Mouse (Mus musculus) common myeloid progenitor, adult 5-6 weeks (primary cell): ENCODE measurements at regions not wholly inside any gene's neighbourhood (a gene's known extent, or its start where the extent isn't known, plus 50 kb on each side); places are given as distances from the start of the nearest gene placed in this dataset.
A peak's percentile ranks its signal among the peaks of the same experiment; 100 is the strongest.

Experiments used
- ATAC-seq: replicated peaks from 2 replicates; pipeline ENCODE4 v1.8.0; 2016; ENCODE audit warnings: low read depth, mild to moderate bottlenecking, moderate TSS enrichment, inconsistent platforms; ENCODE audit not compliant: poor library complexity, severe bottlenecking

GRCm38 (mm10) chr2:161470844-161471243, 362.0 kb upstream of the Chd6 start:
- ATAC-seq = no peak

DNA sequence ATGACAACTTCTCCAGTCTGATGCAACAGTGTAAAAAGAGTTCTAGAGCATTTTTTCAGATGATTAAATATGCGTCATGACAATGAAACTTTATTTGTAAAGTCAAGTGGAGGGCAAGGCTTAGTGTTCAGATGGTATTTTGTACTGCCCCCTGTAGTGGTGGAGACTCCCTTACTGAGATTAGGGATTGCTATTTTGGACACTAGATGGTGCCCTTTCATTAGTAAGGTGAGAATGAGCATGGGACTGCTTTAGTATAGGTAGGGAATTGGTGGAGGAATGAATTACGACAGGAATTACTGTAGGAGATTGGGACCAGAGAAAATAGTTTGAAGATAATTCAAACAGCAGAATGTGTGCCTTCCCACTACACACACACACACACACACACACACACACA, 361.1 kb upstream of the Chd6 start:
- ATAC-seq = peak; percentile 65; the same call in 1 of the 2 replicates

- no peak for ATAC-seq
These were observed 358.2 kb upstream of the Chd6 start for GRCm38 (mm10) chr2:161467035-161467434.

DNA sequence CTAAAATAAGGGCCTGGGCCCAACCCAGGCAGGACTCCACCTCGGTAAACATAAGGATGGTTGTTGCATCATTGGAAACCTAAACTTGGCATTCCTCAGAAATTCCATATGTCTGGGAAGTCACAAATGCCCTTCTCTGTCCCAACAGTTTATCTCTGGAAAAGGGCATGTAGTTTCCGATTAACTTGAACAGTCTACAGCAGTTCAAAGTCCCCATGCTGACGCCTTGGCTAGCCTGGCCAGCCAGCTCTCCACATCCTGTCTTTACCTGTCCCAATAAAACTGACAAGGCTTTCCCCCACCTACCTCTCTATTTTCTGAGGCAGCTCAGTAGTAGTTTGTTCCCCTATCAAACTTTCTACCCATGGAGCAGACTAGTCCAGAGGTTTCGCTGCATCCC, 351.7 kb upstream of the Chd6 start:
- ATAC-seq = no peak

DNA sequence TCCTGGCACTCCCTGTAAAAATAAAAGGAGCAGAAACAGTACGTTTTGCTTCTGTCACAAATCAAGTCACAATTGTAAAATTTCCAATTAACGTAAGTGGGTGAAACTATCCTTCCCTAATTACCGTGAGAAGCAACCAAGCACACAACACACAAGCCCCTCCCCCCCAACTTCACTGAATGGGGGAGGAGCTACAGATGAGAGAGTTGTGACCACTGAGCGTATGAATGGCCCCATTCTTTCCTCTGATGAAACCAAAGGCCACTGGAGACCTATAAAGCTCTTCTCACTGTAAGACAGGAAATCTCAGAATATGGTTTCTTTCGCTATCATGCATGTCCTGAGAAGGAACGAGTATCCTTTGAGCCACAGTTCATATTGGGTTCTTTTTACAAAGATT, 345.6 kb upstream of the Chd6 start:
- ATAC-seq = no peak

GRCm38 (mm10) chr2:161433816-161434215, 324.9 kb upstream of the Chd6 start:
- no peak for ATAC-seq

GRCm38 (mm10) chr2:161429294-161429693, 320.4 kb upstream of the Chd6 start:
- no peak for ATAC-seq

DNA sequence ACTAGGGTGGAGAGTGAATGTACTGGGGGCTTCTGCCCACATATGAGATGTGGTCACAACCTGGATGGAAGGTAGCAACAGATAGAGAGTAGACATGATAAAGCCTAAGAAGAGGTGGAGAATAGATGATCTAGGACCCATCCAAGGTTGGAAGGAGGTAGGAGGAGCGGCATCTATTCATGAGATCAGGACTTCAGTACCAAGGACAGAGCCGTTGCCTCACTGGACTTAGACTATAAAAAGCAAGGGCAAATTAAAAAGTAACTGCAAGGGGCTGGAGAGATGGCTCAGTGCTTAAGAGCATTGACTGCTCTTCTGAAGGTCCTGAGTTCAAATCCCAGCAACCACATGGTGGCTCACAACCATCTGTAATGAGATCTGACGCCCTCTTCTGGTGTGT, 316.7 kb upstream of the Chd6 start:
- no peak for ATAC-seq

DNA sequence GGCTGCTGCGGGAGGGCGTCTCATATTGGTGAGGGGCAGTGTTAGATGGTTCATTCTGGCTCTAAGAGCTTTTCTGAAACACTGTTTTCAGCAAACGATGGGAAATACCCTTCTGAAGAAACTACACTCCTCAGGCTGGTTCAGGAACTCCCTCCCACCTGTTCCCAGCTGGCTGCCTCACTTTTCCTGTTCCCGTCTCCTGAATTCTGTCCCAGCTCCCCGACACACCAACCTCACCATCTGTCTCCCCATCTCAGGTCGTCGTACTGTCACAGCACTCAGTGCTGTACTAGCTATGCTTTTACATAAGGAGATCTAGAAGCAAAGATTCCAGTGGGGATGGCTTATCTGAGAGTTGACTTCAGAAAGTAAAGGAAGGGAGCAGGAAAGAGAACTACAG, 309.2 kb upstream of the Chd6 start:
- no peak for ATAC-seq

GRCm38 (mm10) chr2:161416218-161416927, 307.5 kb upstream of the Chd6 start:
- ATAC-seq = no peak

GRCm38 (mm10) chr2:161408306-161408705, 299.4 kb upstream of the Chd6 start:
- ATAC-seq = no peak

DNA sequence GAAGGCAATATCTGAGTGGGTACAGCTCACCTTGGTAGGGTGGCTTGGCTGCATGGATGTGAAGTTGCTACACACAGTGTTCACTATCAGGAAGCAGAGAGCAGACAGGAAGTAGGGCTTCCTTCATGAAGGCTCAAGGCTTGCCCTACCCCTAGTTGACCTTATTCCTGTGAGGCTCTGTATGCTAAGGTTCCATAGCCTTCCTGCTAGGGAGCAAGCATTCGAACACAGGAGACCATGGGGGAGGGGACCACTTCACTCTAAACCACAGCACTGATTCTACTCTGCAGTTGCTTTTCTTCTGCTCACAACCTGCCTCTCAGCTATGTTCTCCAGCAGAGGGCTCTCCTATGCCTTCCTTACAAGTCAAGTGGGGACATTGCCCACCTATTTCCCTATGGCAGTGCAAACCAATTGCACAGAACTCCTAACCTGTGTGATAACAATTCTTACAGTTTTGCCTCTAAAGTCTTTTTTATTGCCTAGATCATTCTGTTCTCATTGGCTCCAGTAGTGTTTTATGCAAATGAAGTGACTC, 297.0 kb upstream of the Chd6 start:
- ATAC-seq = peak; percentile 29; the same call in 1 of the 2 replicates

DNA sequence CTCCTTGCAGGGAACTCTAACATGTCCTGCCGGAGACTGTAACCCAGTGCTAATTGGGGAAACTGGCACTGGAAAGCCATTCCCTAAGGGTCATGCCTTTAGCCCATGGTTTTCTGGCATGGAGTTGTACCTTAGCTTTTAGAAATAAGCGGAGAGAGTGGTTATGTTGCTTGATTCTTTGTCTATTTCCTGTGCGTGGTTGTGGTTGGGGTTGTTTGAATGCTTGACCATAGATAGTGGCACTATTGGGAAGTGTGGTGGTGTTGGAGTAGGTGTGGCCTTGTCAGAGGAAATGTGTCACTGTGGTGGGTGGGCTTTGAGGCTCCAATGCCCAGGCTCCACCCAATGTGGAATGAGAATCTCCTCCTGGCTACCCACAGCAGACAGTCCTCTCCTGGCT, 289.2 kb upstream of the Chd6 start:
- peak; percentile 62 for ATAC-seq

- ATAC-seq = no peak
These were observed 282.2 kb upstream of the Chd6 start for GRCm38 (mm10) chr2:161390954-161391690.

- ATAC-seq = no peak
These were observed 280.5 kb upstream of the Chd6 start for GRCm38 (mm10) chr2:161389318-161389835.

GRCm38 (mm10) chr2:161387054-161387453, 278.2 kb upstream of the Chd6 start:
- ATAC-seq = no peak

- ATAC-seq = no peak
These were observed 273.5 kb upstream of the Chd6 start for GRCm38 (mm10) chr2:161382411-161382810.

GRCm38 (mm10) chr2:161378313-161378712, 269.4 kb upstream of the Chd6 start:
- no peak for ATAC-seq

- ATAC-seq = no peak
These were observed 253.4 kb upstream of the Chd6 start for GRCm38 (mm10) chr2:161362325-161362724.

DNA sequence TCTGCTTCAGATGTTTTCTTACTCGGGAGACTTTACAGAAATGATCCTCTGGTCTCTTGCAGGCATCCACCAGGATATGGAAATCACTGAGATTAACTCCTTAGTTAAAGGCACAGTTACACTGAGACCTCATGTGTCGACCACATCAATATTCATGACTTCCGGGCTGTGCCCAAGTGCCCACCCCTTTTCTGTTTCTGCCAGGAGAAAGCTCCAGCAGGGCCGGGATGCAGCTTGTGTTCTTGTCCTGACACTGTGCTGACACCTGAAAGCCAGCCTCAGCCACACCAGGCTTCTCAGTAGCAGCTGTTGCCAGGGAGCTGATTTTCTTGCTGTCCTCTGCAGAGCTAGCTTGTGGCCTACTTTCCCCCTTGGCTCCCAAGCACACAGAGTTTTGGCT, 240.2 kb upstream of the Chd6 start:
- ATAC-seq = no peak

- ATAC-seq = no peak
These were observed 235.1 kb upstream of the Chd6 start for GRCm38 (mm10) chr2:161344018-161344417.
